Mouse (Mus musculus) heart, adult 9 months (tissue): Measurements from ENCODE around the gene Gm28079.
"Not testable (repeated sequence)": the region's sequence is repeated elsewhere in the genome, so short reads cannot be mapped to it uniquely, and the experiment has no call there.

Source experiments
- DNase-seq, 2 experiments: peaks; one replicate each; pipeline ENCODE4 v3.0.0; 2022; ENCODE audit warnings: low spot score in 2 of 2

The Gm28079 gene

DNA sequence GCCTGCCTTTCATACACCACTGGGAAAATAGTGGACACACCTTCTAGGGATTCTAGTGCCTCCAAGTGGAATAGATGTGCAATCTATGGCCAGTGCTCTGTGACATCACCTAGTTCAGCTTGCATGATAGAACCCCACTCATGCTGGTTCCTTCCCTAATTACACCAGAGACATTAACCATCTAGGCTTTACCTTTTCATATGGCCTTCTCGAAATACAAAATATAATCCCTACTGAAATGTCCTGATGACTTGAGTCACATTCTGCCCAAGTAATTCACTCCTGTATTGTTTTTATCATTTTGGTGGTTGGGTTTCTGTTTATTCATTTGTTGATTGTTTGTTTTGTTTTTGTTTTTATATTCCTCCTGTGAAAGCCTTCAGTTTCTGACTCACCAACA lies at the start of gene Gm28079:
Gene Gm28079 (minus strand): TSS at position 101 of the 400 bp plus-strand sequence.
- not testable (repeated sequence) for DNase-seq
